Mouse (Mus musculus): Measurements from ENCODE around the gene Copg1. TPM values are rescaled to one million over a fixed set of nuclear protein-coding genes. Genes with fewer than 3 reads are reported as not detected.

Gene Copg1
- polyA plus RNA-seq, 1 experiment from 2014 or later = 121 TPM

GRCm38 (mm10) chr6:87906632-87907031, 19.0 kb downstream of the Copg1 start:
- Histone ChIP-seq H3K9me3 (ENCODE audit: control insufficient read depth, low read length) (no peaks in the 10 kb centered on the region), H3K9ac (ENCODE audit: low read length) (no peak overlapping the region), H3K27me3 (ENCODE audit: control insufficient read depth, insufficient read depth, low read length) (no peaks in the 10 kb centered on the region), H3K4me3 (ENCODE audit: control insufficient read depth in 1 of 2, insufficient read depth in 1 of 2, low read depth in 1 of 2, low read length in 2 of 2) (no peak overlapping the region), H3K4me1 (ENCODE audit: control insufficient read depth in 2 of 2, insufficient read depth in 2 of 2, low read length in 2 of 2) (no peaks in the 10 kb centered on the region), H3K4me2 (ENCODE audit: low read length) (no peak overlapping the region), H3K36me3 (ENCODE audit: control insufficient read depth, insufficient read depth, low read length) (peaks cover 100% of the 10 kb centered on the region), H3K27ac (replicated peaks in 1 of 2; ENCODE audit: control insufficient read depth in 1 of 2, insufficient read depth in 1 of 2, low read depth in 2 of 2, low read length in 2 of 2) (no peak overlapping the region)
- 66% methylated on average over 5 of the region's 5 CpGs for WGBS
- ATAC-seq (ENCODE audit: insufficient number of reproducible peaks, insufficient read depth, low FRiP score, low read depth) = no peak

- Histone ChIP-seq H3K27ac (replicated peaks in 1 of 2; ENCODE audit: control insufficient read depth in 1 of 2, insufficient read depth in 1 of 2, low read depth in 2 of 2, low read length in 2 of 2) (no peak overlapping the region), H3K9me3 (ENCODE audit: control insufficient read depth, low read length) (no peaks in the 10 kb centered on the region), H3K9ac (ENCODE audit: low read length) (no peak overlapping the region), H3K27me3 (ENCODE audit: control insufficient read depth, insufficient read depth, low read length) (no peaks in the 10 kb centered on the region), H3K4me1 (ENCODE audit: control insufficient read depth in 2 of 2, insufficient read depth in 2 of 2, low read length in 2 of 2) (peaks cover 2% of the 10 kb centered on the region in 2 experiments; a peak in 1 of 4 replicates), H3K4me3 (ENCODE audit: control insufficient read depth in 1 of 2, insufficient read depth in 1 of 2, low read depth in 1 of 2, low read length in 2 of 2) (no peak overlapping the region), H3K4me2 (ENCODE audit: low read length) (no peak overlapping the region), H3K36me3 (ENCODE audit: control insufficient read depth, insufficient read depth, low read length) (peaks cover 92% of the 10 kb centered on the region)
- 89% methylated on average over 6 of the region's 6 CpGs for WGBS
- ATAC-seq (ENCODE audit: insufficient number of reproducible peaks, insufficient read depth, low FRiP score, low read depth) = no peak
These were observed 21.6 kb downstream of the Copg1 start for GRCm38 (mm10) chr6:87909181-87909580.

DNA sequence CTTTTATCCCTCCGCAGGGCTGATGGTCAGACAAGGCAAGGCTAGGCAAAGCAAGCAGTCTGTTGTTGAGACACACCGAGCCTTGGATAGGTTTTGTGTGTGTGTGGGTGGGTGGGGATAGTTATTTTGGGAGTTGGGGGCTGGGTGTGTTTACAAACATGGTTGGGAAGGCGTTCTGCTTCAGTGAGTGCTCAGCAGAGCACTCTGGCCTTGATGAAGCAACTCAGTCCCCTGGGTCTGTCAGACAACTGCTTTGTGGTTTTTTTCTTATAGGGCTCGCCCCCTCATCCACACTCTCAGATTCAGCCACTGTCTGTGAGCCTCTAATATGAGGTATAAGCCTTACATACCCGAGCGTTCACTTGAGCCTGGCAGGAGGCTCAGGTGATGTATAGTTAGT, 23.9 kb downstream of the Copg1 start:
- Histone ChIP-seq H3K9ac (ENCODE audit: low read length) (no peak overlapping the region), H3K4me3 (ENCODE audit: control insufficient read depth in 1 of 2, insufficient read depth in 1 of 2, low read depth in 1 of 2, low read length in 2 of 2) (no peak overlapping the region), H3K9me3 (ENCODE audit: control insufficient read depth, low read length) (no peaks in the 10 kb centered on the region), H3K27ac (replicated peaks in 1 of 2; ENCODE audit: control insufficient read depth in 1 of 2, insufficient read depth in 1 of 2, low read depth in 2 of 2, low read length in 2 of 2) (no peak overlapping the region), H3K4me2 (ENCODE audit: low read length) (no peak overlapping the region), H3K4me1 (ENCODE audit: control insufficient read depth in 2 of 2, insufficient read depth in 2 of 2, low read length in 2 of 2) (peaks cover 7 to 18% of the 10 kb centered on the region in 2 experiments), H3K27me3 (ENCODE audit: control insufficient read depth, insufficient read depth, low read length) (no peaks in the 10 kb centered on the region), H3K36me3 (ENCODE audit: control insufficient read depth, insufficient read depth, low read length) (peaks cover 73% of the 10 kb centered on the region)
- WGBS = 76% methylated on average over 6 of the region's 6 CpGs
- ATAC-seq (ENCODE audit: insufficient number of reproducible peaks, insufficient read depth, low FRiP score, low read depth) = no peak

DNA sequence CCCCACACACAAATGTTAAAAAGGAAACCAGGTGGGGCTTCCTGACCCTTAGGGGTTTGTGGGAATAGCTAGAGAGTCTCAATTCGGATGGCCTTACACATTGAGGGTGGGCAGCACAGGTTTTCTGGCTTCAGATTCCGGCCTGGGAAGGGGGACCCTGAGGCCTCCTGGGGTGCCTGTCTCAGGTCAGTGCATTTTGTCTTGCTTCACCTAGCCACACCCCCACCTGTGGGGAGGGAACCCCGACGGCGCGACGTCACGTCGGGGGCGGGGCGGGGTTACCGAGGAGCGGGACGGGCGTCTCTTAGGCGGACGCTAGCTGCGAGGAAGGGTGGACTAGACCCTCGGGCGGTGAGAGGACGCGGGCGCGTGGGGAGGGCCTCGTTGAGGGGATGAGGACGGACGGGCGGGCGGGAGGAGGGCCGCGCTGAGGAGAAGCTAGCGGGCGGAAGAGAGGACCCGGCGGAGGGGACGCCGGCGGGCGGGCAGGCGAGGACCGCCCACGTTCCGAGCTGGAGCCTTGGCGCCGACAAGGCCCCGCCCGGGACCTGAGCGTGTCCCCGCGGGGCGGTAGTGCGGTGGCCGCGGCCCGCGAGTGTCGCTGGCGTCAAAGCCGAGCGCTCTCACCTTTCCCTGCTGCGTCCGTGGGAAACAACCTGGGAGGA, 26.2 kb downstream of the Copg1 start, which contains the start of gene Hmces:
Gene Hmces, plus strand, starts transcription at position 275 of the 665 bp plus-strand sequence.
- Histone ChIP-seq H3K27me3 (ENCODE audit: control insufficient read depth, insufficient read depth, low read length) (no peaks in the 10 kb centered on the region), H3K27ac (replicated peaks in 1 of 2; ENCODE audit: control insufficient read depth in 1 of 2, insufficient read depth in 1 of 2, low read depth in 2 of 2, low read length in 2 of 2) (peak within 1 kb of the TSS; percentile 85 to 86), H3K9ac (ENCODE audit: low read length) (peak within 1 kb of the TSS; percentile 93), H3K4me1 (ENCODE audit: control insufficient read depth in 2 of 2, insufficient read depth in 2 of 2, low read length in 2 of 2) (peaks cover 7 to 18% of the 10 kb centered on the region in 2 experiments), H3K9me3 (ENCODE audit: control insufficient read depth, low read length) (no peaks in the 10 kb centered on the region), H3K4me3 (ENCODE audit: control insufficient read depth in 1 of 2, insufficient read depth in 1 of 2, low read depth in 1 of 2, low read length in 2 of 2) (peak within 1 kb of the TSS; percentile 90 to 95), H3K36me3 (ENCODE audit: control insufficient read depth, insufficient read depth, low read length) (peaks cover 73% of the 10 kb centered on the region), H3K4me2 (ENCODE audit: low read length) (peak within 1 kb of the TSS; percentile 79)
- WGBS = under 1% methylated on average over 62 of the region's 62 CpGs
- ATAC-seq (ENCODE audit: insufficient number of reproducible peaks, insufficient read depth, low FRiP score, low read depth) = peak; percentile 87

DNA sequence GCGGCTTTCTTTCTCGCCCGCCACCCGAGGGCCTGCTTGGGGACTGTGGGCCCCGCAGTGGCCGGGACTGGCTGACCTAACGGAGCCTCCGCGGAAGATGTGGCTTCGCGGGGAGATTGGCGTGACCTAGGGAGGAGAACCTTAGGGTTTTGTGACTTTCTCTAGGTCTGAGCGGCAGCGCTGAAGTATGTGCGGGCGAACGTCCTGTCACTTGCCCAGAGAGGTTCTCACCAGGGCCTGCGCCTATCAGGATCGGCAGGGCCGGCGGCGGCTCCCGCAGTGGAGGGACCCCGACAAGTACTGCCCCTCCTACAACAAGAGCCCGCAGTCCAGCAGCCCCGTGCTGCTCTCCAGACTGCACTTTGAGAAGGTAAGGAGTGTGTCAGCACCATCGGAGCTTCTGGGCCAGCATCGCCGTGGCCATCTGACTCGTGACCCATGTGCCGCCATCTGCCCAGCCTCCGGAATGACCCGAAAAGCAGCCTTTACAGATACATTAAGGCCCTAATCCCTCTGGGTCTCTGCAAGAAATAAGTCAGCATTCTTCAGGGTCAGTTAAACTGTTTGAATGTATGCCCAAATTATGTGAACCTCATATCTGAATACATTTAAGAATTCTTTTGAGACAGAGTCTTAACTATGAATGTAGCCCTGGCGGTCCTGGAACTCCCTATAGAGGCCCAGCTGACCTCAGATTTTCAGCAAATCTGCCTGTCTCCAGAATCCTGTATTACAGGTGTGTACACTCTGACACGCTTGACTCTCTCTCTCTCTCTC, 26.9 kb downstream of the Copg1 start:
- Histone ChIP-seq H3K27ac (replicated peaks in 1 of 2; ENCODE audit: control insufficient read depth in 1 of 2, insufficient read depth in 1 of 2, low read depth in 2 of 2, low read length in 2 of 2) (peak overlapping the region; percentile 85 to 86), H3K4me2 (ENCODE audit: low read length) (peak overlapping the region; percentile 79), H3K4me1 (ENCODE audit: control insufficient read depth in 2 of 2, insufficient read depth in 2 of 2, low read length in 2 of 2) (peaks cover 7 to 18% of the 10 kb centered on the region in 2 experiments), H3K36me3 (ENCODE audit: control insufficient read depth, insufficient read depth, low read length) (peaks cover 72% of the 10 kb centered on the region), H3K27me3 (ENCODE audit: control insufficient read depth, insufficient read depth, low read length) (no peaks in the 10 kb centered on the region), H3K9me3 (ENCODE audit: control insufficient read depth, low read length) (no peaks in the 10 kb centered on the region), H3K4me3 (ENCODE audit: control insufficient read depth in 1 of 2, insufficient read depth in 1 of 2, low read depth in 1 of 2, low read length in 2 of 2) (peak overlapping the region; percentile 90 to 95), H3K9ac (ENCODE audit: low read length) (peak overlapping the region; percentile 93)
- ATAC-seq (ENCODE audit: insufficient number of reproducible peaks, insufficient read depth, low FRiP score, low read depth) = peak; percentile 49
- WGBS = 5% methylated on average over 35 of the region's 35 CpGs

- Histone ChIP-seq H3K4me2 (ENCODE audit: low read length) (no peak overlapping the region), H3K27me3 (ENCODE audit: control insufficient read depth, insufficient read depth, low read length) (no peaks in the 10 kb centered on the region), H3K27ac (replicated peaks in 1 of 2; ENCODE audit: control insufficient read depth in 1 of 2, insufficient read depth in 1 of 2, low read depth in 2 of 2, low read length in 2 of 2) (no peak overlapping the region), H3K4me3 (ENCODE audit: control insufficient read depth in 1 of 2, insufficient read depth in 1 of 2, low read depth in 1 of 2, low read length in 2 of 2) (no peak overlapping the region), H3K36me3 (ENCODE audit: control insufficient read depth, insufficient read depth, low read length) (peaks cover 68% of the 10 kb centered on the region), H3K9me3 (ENCODE audit: control insufficient read depth, low read length) (no peaks in the 10 kb centered on the region), H3K9ac (ENCODE audit: low read length) (no peak overlapping the region), H3K4me1 (ENCODE audit: control insufficient read depth in 2 of 2, insufficient read depth in 2 of 2, low read length in 2 of 2) (peaks cover 7 to 18% of the 10 kb centered on the region in 2 experiments)
- WGBS = 53% methylated on average over 5 of the region's 5 CpGs
- ATAC-seq (ENCODE audit: insufficient number of reproducible peaks, insufficient read depth, low FRiP score, low read depth) = no peak
These were observed 28.3 kb downstream of the Copg1 start for GRCm38 (mm10) chr6:87915939-87916338.

DNA sequence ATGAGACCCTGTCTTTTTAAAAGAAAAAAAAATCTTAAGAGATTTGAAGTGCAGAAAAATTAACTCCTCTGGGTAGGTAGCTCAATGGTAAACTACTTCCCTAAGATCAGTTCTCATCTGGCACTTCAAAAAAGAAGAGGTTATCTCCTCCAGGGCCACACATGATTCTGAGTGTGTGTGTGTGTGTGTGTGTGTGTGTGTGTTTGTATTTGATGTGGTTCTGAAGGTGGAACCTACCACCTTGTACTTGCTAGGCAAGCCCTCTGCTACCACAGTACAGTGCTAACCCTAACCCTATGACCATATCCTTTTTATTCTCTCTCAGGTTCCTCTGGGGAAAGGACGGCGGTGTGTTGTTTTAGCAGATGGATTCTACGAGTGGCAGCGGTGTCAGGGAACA, 33.6 kb downstream of the Copg1 start:
- H3K27ac ChIP-seq (replicated peaks in 1 of 2; ENCODE audit: control insufficient read depth in 1 of 2, insufficient read depth in 1 of 2, low read depth in 2 of 2, low read length in 2 of 2) = no peak overlapping the region
- no peak overlapping the region for H3K4me3 ChIP-seq (ENCODE audit: control insufficient read depth in 1 of 2, insufficient read depth in 1 of 2, low read depth in 1 of 2, low read length in 2 of 2)
- H3K27me3 ChIP-seq (ENCODE audit: control insufficient read depth, insufficient read depth, low read length) = no peaks in the 10 kb centered on the region
- H3K4me1 ChIP-seq (ENCODE audit: control insufficient read depth in 2 of 2, insufficient read depth in 2 of 2, low read length in 2 of 2) = peaks cover 0 to 2% of the 10 kb centered on the region in 2 experiments; a peak in 1 of 4 replicates
- ATAC-seq (ENCODE audit: insufficient number of reproducible peaks, insufficient read depth, low FRiP score, low read depth) = no peak
- no peak overlapping the region for H3K4me2 ChIP-seq (ENCODE audit: low read length)
- 88% methylated on average over 4 of the region's 4 CpGs for WGBS
- peaks cover 90% of the 10 kb centered on the region for H3K36me3 ChIP-seq (ENCODE audit: control insufficient read depth, insufficient read depth, low read length)
- H3K9ac ChIP-seq (ENCODE audit: low read length) = no peak overlapping the region
- H3K9me3 ChIP-seq (ENCODE audit: control insufficient read depth, low read length) = no peaks in the 10 kb centered on the region
